Mouse (Mus musculus): Measurements from ENCODE around the gene Zfand5.

- TF ChIP-seq CTCF (IDR thresholded peaks at IDR 0.05; ENCODE audit: low read depth) (no peak), EP300 (IDR thresholded peaks at IDR 0.05; ENCODE audit: low read depth) (no peak)
Observed at GRCm38 (mm10) chr19:21276317-21276716, 4.2 kb downstream of the Zfand5 start.
